Mouse (Mus musculus): ENCODE measurements around the gene Ints1. TPM values are rescaled to one million over a fixed set of nuclear protein-coding genes. Genes with fewer than 3 reads are reported as not detected.

The Ints1 gene
- total RNA-seq (2012; rRNA removed) = 164 and 203 TPM in 2 replicates

GRCm38 (mm10) chr5:139775216-139775926, at the start of gene Ints1:
TSS of gene Ints1 (minus strand) at chr5:139775674.
- peak within 1 kb of the TSS; percentile 95 for H3K9ac ChIP-seq (ENCODE audit: insufficient read depth, low read depth, low read length, poor library complexity, severe bottlenecking)
- H3K4me1 ChIP-seq (ENCODE audit: control insufficient read depth in 2 of 2, insufficient read depth in 2 of 2, low read length in 2 of 2, poor library complexity in 1 of 2) = no peaks in the 10 kb centered on the region
- peak within 1 kb of the TSS; percentile 14; the same call in 1 of the 2 replicates for H3K27ac ChIP-seq (ENCODE audit: insufficient read depth, low read depth, low read length, poor library complexity, severe bottlenecking)
- no peaks in the 10 kb centered on the region for H3K9me3 ChIP-seq (ENCODE audit: control insufficient read depth, insufficient read depth, low read depth, low read length)
- H3K4me3 ChIP-seq (ENCODE audit: insufficient read depth in 1 of 2, low read depth in 1 of 2, low read length in 2 of 2, poor library complexity in 1 of 2, severe bottlenecking in 1 of 2) = peak within 1 kb of the TSS; percentile 94 to 99
- in situ Hi-C loops (cut with MboI; ENCODE audit: low sequenced_read_pairs in 2 of 2, unreplicated experiment in 2 of 2) = no loop called here
- TF ChIP-seq ZC3H11A (IDR thresholded peaks at IDR 0.05; ENCODE audit: borderline replicate concordance, low read depth, low read length) (no peak), HCFC1 (IDR thresholded peaks at IDR 0.05; ENCODE audit: borderline replicate concordance, insufficient read depth, low read length) (peak; percentile 74; the same call in 1 of the 2 replicates), CHD2 (IDR thresholded peaks at IDR 0.05; ENCODE audit: low read depth, low read length) (0 out of 2 replicates have a peak, but pooled peaks have one; percentile 12)
- peaks cover 30% of the 10 kb centered on the region for H3K36me3 ChIP-seq (ENCODE audit: control insufficient read depth, insufficient read depth, low read length, poor library complexity, severe bottlenecking)
- DNase-seq (ENCODE audit: low read depth, low spot score) = peak; percentile 92

DNA sequence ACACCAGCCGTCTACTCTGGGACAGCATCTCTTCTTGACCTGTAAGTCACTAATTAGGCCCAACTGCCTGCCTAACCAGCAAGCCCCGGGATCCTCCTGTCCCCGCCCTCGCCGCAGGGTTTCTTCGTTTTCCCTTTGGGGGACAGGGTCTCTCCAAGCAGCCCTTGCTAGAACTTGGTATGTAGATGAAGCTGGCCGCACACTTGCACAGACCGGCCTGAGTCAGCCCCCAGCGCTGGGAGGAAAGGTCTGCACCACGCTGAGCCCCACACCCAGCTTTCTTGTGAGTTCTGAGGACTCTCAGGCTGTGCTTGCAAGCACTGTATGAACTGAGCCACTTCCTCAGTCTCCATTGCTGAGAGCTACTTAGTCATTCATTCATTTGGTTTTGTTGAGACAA, 49.1 kb upstream of the Ints1 start:
- H3K4me3 ChIP-seq (ENCODE audit: insufficient read depth in 1 of 2, low read depth in 1 of 2, low read length in 2 of 2, poor library complexity in 1 of 2, severe bottlenecking in 1 of 2) = no peak overlapping the region
- no peaks in the 10 kb centered on the region for H3K9me3 ChIP-seq (ENCODE audit: control insufficient read depth, insufficient read depth, low read depth, low read length)
- in situ Hi-C loops (cut with MboI; ENCODE audit: low sequenced_read_pairs in 2 of 2, unreplicated experiment in 2 of 2) = no loop called here
- H3K27ac ChIP-seq (ENCODE audit: insufficient read depth, low read depth, low read length, poor library complexity, severe bottlenecking) = no peak overlapping the region
- H3K9ac ChIP-seq (ENCODE audit: insufficient read depth, low read depth, low read length, poor library complexity, severe bottlenecking) = no peak overlapping the region
- peaks cover 0 to 3% of the 10 kb centered on the region in 2 experiments; a peak in 1 of 4 replicates for H3K4me1 ChIP-seq (ENCODE audit: control insufficient read depth in 2 of 2, insufficient read depth in 2 of 2, low read length in 2 of 2, poor library complexity in 1 of 2)
- TF ChIP-seq ZNF384 (IDR thresholded peaks at IDR 0.05; ENCODE audit: low read depth, low read length) = no peak
- no peak for TF ChIP-seq MAFK (IDR thresholded peaks at IDR 0.05; ENCODE audit: insufficient read depth, low read depth, low read length)
- TF ChIP-seq HCFC1 (IDR thresholded peaks at IDR 0.05; ENCODE audit: borderline replicate concordance, insufficient read depth, low read length) = no peak
- no peak for TF ChIP-seq CHD2 (IDR thresholded peaks at IDR 0.05; ENCODE audit: low read depth, low read length)
- TF ChIP-seq ZC3H11A (IDR thresholded peaks at IDR 0.05; ENCODE audit: borderline replicate concordance, low read depth, low read length) = no peak
- no peak for DNase-seq (ENCODE audit: low read depth, low spot score)
- H3K36me3 ChIP-seq (ENCODE audit: control insufficient read depth, insufficient read depth, low read length, poor library complexity, severe bottlenecking) = peaks cover 15% of the 10 kb centered on the region

DNA sequence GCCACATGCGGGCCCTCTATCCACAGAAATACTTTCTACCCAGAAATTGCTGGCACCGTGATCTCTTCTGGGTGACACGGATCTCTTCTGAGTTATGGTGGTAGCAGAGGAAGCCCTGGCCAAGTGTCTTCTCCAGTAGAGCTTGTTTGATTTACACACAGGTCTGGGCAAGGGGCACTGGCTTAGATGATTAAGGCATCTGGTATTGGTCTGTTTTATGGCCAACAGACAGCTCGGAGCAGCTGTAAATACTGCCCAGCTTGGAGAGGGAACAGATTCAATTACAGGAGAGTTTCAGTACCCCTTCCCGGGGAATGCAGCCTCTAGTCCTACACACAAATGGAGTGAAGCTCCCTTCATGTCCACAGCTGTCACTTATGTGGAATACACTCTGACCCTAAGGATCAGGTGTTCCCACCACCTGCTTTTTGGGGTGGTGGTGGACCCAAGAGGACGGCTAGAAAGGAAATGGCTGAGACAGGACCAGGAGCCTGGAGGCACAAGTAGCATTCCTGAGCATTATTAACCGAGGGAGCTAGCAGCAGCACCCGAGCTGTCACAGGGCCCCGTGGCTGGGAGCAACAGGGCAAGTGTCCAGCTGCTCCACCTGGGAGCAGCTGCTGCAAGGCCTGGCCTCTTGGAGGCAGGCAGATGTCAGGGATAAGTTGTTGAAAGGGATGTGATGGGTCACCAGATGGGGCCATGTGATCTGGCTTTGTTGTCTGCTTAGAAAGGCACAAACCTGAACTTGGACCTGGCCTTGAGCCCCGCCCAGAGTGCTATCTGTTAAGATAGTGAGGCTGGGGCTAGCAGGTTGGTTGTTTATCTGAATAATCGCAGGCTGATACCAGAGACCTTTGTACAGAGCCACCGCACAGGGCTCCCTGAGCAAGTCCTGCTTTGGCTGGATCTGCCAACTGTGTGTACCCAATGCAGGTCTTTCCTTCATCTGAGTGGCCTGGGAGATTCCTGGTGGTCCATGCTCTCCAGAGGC, 46.3 kb upstream of the Ints1 start:
- TF ChIP-seq MAFK (IDR thresholded peaks at IDR 0.05; ENCODE audit: insufficient read depth, low read depth, low read length) (no peak), CHD2 (IDR thresholded peaks at IDR 0.05; ENCODE audit: low read depth, low read length) (no peak), ZNF384 (IDR thresholded peaks at IDR 0.05; ENCODE audit: low read depth, low read length) (no peak), HCFC1 (IDR thresholded peaks at IDR 0.05; ENCODE audit: borderline replicate concordance, insufficient read depth, low read length) (no peak), ZC3H11A (IDR thresholded peaks at IDR 0.05; ENCODE audit: borderline replicate concordance, low read depth, low read length) (no peak)
- Histone ChIP-seq H3K9me3 (ENCODE audit: control insufficient read depth, insufficient read depth, low read depth, low read length) (no peaks in the 10 kb centered on the region), H3K4me1 (ENCODE audit: control insufficient read depth in 2 of 2, insufficient read depth in 2 of 2, low read length in 2 of 2, poor library complexity in 1 of 2) (peaks cover 0 to 3% of the 10 kb centered on the region in 2 experiments; a peak in 1 of 4 replicates), H3K4me3 (ENCODE audit: insufficient read depth in 1 of 2, low read depth in 1 of 2, low read length in 2 of 2, poor library complexity in 1 of 2, severe bottlenecking in 1 of 2) (no peak overlapping the region), H3K36me3 (ENCODE audit: control insufficient read depth, insufficient read depth, low read length, poor library complexity, severe bottlenecking) (peaks cover 15% of the 10 kb centered on the region), H3K9ac (ENCODE audit: insufficient read depth, low read depth, low read length, poor library complexity, severe bottlenecking) (no peak overlapping the region), H3K27ac (ENCODE audit: insufficient read depth, low read depth, low read length, poor library complexity, severe bottlenecking) (no peak overlapping the region)
- no peak for DNase-seq (ENCODE audit: low read depth, low spot score)
- in situ Hi-C loops (cut with MboI; ENCODE audit: low sequenced_read_pairs in 2 of 2, unreplicated experiment in 2 of 2) = no loop called here

- peaks cover 15% of the 10 kb centered on the region for H3K36me3 ChIP-seq (ENCODE audit: control insufficient read depth, insufficient read depth, low read length, poor library complexity, severe bottlenecking)
- peaks cover 0 to under 1% of the 10 kb centered on the region in 2 experiments; a peak in 1 of 4 replicates for H3K4me1 ChIP-seq (ENCODE audit: control insufficient read depth in 2 of 2, insufficient read depth in 2 of 2, low read length in 2 of 2, poor library complexity in 1 of 2)
- no peak within 1 kb of the TSS for H3K9ac ChIP-seq (ENCODE audit: insufficient read depth, low read depth, low read length, poor library complexity, severe bottlenecking)
- no peak for DNase-seq (ENCODE audit: low read depth, low spot score)
- H3K27ac ChIP-seq (ENCODE audit: insufficient read depth, low read depth, low read length, poor library complexity, severe bottlenecking) = no peak within 1 kb of the TSS
- H3K4me3 ChIP-seq (ENCODE audit: insufficient read depth in 1 of 2, low read depth in 1 of 2, low read length in 2 of 2, poor library complexity in 1 of 2, severe bottlenecking in 1 of 2) = no peak within 1 kb of the TSS
- TF ChIP-seq HCFC1 (IDR thresholded peaks at IDR 0.05; ENCODE audit: borderline replicate concordance, insufficient read depth, low read length) = no peak
- no peak for TF ChIP-seq ZNF384 (IDR thresholded peaks at IDR 0.05; ENCODE audit: low read depth, low read length)
- no peak for TF ChIP-seq MAFK (IDR thresholded peaks at IDR 0.05; ENCODE audit: insufficient read depth, low read depth, low read length)
- TF ChIP-seq CHD2 (IDR thresholded peaks at IDR 0.05; ENCODE audit: low read depth, low read length) = no peak
- TF ChIP-seq ZC3H11A (IDR thresholded peaks at IDR 0.05; ENCODE audit: borderline replicate concordance, low read depth, low read length) = no peak
- in situ Hi-C loops (cut with MboI; ENCODE audit: low sequenced_read_pairs in 2 of 2, unreplicated experiment in 2 of 2) = no loop called here
- no peaks in the 10 kb centered on the region for H3K9me3 ChIP-seq (ENCODE audit: control insufficient read depth, insufficient read depth, low read depth, low read length)
Measured at GRCm38 (mm10) chr5:139819538-139820181, 44.2 kb upstream of the Ints1 start, which contains the start of gene Tmem184a. TSS of gene Tmem184a (minus strand) at chr5:139819917.

Data from ES-E14 (cell line).